Mouse (Mus musculus): Measurements from ENCODE around the gene Lrrc59. TPM values are rescaled to one million over a fixed set of nuclear protein-coding genes. Genes with fewer than 3 reads are reported as not detected.

Lrrc59 gene
- 38.7 and 80.5 TPM in 2 replicates for polyA plus RNA-seq (2012; ENCODE audit: low replicate concordance)

GRCm38 (mm10) chr11:94629199-94629883 lies at the start of gene Lrrc59:
Gene Lrrc59 (plus strand): TSS chr11:94629767.

GRCm38 (mm10) chr11:94601321-94602281 lies 28.0 kb upstream of the Lrrc59 start, which contains the start of gene Acsf2:
Gene Acsf2 (minus strand): TSS chr11:94601871.

GRCm38 (mm10) chr11:94653663-94654436 lies 24.3 kb downstream of the Lrrc59 start, which contains the start of the genes Mrpl27 and Eme1:
Gene Mrpl27 (plus strand): TSS chr11:94653767.
Gene Eme1 (minus strand): TSS chr11:94653964.

GRCm38 (mm10) chr11:94676754-94677606 lies 47.4 kb downstream of the Lrrc59 start, which contains the start of gene Xylt2:
Gene Xylt2 (minus strand): TSS chr11:94677515.

Other genes with a start within 250 kb of the Lrrc59 start
- 8.5 and 28.8 TPM in 2 replicates for gene Abcc3, start 236.8 kb upstream of the Lrrc59 start, polyA plus RNA-seq (2012; ENCODE audit: low replicate concordance)
- 1.0 and 26.3 TPM in 2 replicates for gene Cacna1g, start 155.6 kb upstream of the Lrrc59 start, polyA plus RNA-seq (2012; ENCODE audit: low replicate concordance)
- not detected in 2 replicates for gene Spata20, start 143.6 kb upstream of the Lrrc59 start, polyA plus RNA-seq (2012; ENCODE audit: low replicate concordance)
- gene Epn3, start 129.8 kb upstream of the Lrrc59 start, polyA plus RNA-seq (2012; ENCODE audit: low replicate concordance) = not detected in 2 replicates
- 0.10 and 0.17 TPM in 2 replicates for gene Mycbpap, start 108.0 kb upstream of the Lrrc59 start, polyA plus RNA-seq (2012; ENCODE audit: low replicate concordance)
- gene Rsad1, start 80.5 kb upstream of the Lrrc59 start, polyA plus RNA-seq (2012; ENCODE audit: low replicate concordance) = 1.5 and 1.6 TPM in 2 replicates
- gene Chad, start 64.7 kb upstream of the Lrrc59 start, polyA plus RNA-seq (2012; ENCODE audit: low replicate concordance) = 0.31 and 0.75 TPM in 2 replicates
- gene Acsf2, start 27.9 kb upstream of the Lrrc59 start, polyA plus RNA-seq (2012; ENCODE audit: low replicate concordance) = 137 and 196 TPM in 2 replicates
- 11.0 and 35.8 TPM in 2 replicates for gene Mrpl27, start 24.0 kb downstream of the Lrrc59 start, polyA plus RNA-seq (2012; ENCODE audit: low replicate concordance)
- gene Eme1, start 24.2 kb downstream of the Lrrc59 start, polyA plus RNA-seq (2012; ENCODE audit: low replicate concordance) = 1.1 and 4.2 TPM in 2 replicates
- gene Xylt2, start 47.7 kb downstream of the Lrrc59 start, polyA plus RNA-seq (2012; ENCODE audit: low replicate concordance) = 27.7 and 40.0 TPM in 2 replicates
- gene Gm11541, start 74.7 kb downstream of the Lrrc59 start, polyA plus RNA-seq (2012; ENCODE audit: low replicate concordance) = not detected in 2 replicates
- not detected in 2 replicates for gene Cdc34b, start 112.0 kb downstream of the Lrrc59 start, polyA plus RNA-seq (2012; ENCODE audit: low replicate concordance)
- not detected in 2 replicates for gene Tmem92, start 152.9 kb downstream of the Lrrc59 start, polyA plus RNA-seq (2012; ENCODE audit: low replicate concordance)